Mouse (Mus musculus) embryonic facial prominence, embryonic 13.5 days (tissue): Measurements from ENCODE around the gene Nicn1. TPM values are rescaled to one million over a fixed set of nuclear protein-coding genes. Genes with fewer than 3 reads are reported as not detected.
"Not testable (repeated sequence)": the region's sequence is repeated elsewhere in the genome, so short reads cannot be mapped to it uniquely, and the experiment has no call there.

Experiments used
- ATAC-seq: fragments of 200-750 bp; cut with Nextera tagmentation; 2 replicates; pipeline ENCODE4 v1.8.0; 2017; ENCODE audit warnings: low read depth; ENCODE audit not compliant: insufficient number of reproducible peaks, insufficient read depth, low FRiP score, low TSS enrichment
- H3K27ac ChIP-seq: fragments of 300-500 bp; sonication (generic); 2 replicates; pipeline ENCODE4 v1.5.1; 2015; ENCODE audit warnings: moderate library complexity, mild to moderate bottlenecking, inconsistent platforms
- H3K27me3 ChIP-seq: fragments of 300-500 bp; sonication (generic); 2 replicates; pipeline ENCODE4 v1.6.1; 2015; ENCODE audit warnings: mild to moderate bottlenecking, inconsistent platforms
- H3K36me3 ChIP-seq: fragments of 300-500 bp; sonication (generic); 2 replicates; pipeline ENCODE4 v1.6.1; 2015; ENCODE audit warnings: mild to moderate bottlenecking, inconsistent platforms
- H3K4me1 ChIP-seq: fragments of 300-500 bp; sonication (generic); 2 replicates; pipeline ENCODE4 v1.6.1; 2015; ENCODE audit warnings: inconsistent platforms
- H3K4me2 ChIP-seq: fragments of 300-500 bp; sonication (generic); 2 replicates; pipeline ENCODE4 v1.6.1; 2015; ENCODE audit warnings: moderate library complexity, mild to moderate bottlenecking, inconsistent platforms
- H3K4me3 ChIP-seq: fragments of 300-500 bp; sonication (generic); 2 replicates; pipeline ENCODE4 v1.5.1; 2015; ENCODE audit warnings: mild to moderate bottlenecking, inconsistent platforms
- H3K9ac ChIP-seq: fragments of 300-500 bp; sonication (generic); 2 replicates; pipeline ENCODE4 v1.6.1; 2015; ENCODE audit warnings: mild to moderate bottlenecking, inconsistent platforms
- H3K9me3 ChIP-seq: fragments of 300-500 bp; sonication (generic); 2 replicates; pipeline ENCODE4 v1.6.1; 2016; ENCODE audit warnings: inconsistent platforms
- WGBS: fragments of 180-500 bp; shearing (Covaris S2); methylation state at CpG from one replicate; pipeline ENCODE4 v1.1.7; 2015; ENCODE audit warnings: mixed read lengths; 5-methylcytosine and 5-hydroxymethylcytosine counted together
- polyA plus RNA-seq: library from polyadenylated mRNA; unstranded; fragments of >200 nt; fragmentation: Nextera tagmentation; extraction: Ambion mirVana; gene quantifications from 2 replicates; pipeline ENCODE4 v1.2.1, GENCODE M21; 2015

Gene Nicn1
- polyA plus RNA-seq, 1 experiment from 2014 or later = 48.9 TPM

DNA sequence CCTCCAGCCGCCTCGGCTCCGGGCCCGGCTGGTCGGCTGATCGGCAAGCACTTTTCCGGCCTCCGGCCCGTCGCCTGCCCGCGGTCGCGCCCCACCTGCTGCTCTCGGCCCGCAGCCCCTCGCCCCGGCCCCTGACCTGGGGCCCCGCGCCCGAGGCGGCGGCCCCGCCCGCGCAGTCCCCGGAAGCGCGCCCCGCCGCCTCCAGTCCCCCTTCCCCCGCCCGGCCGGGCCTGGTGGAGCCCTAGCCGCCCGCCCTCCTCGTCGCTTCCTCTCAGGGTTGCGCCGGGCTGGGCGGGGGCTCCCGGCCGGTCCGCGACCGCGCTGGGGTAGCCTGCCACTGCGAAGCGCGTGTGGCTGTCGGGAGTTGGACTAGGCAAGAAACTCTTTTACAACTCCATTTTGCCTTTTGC lies 16.3 kb downstream of the Nicn1 start:
- Histone ChIP-seq H3K4me1 (peaks cover 27% of the 10 kb centered on the region), H3K4me2 (peak overlapping the region; percentile 86), H3K9ac (peak overlapping the region; percentile 98), H3K27ac (peak overlapping the region; percentile 100), H3K36me3 (peaks cover 26% of the 10 kb centered on the region), H3K4me3 (peak overlapping the region; percentile 94), H3K9me3 (no peaks in the 10 kb centered on the region), H3K27me3 (no peaks in the 10 kb centered on the region)
- ATAC-seq = peak; percentile 62
- 1% methylated on average over 48 of the region's 51 CpGs for WGBS

GRCm38 (mm10) chr9:108307021-108307807 lies 17.0 kb downstream of the Nicn1 start:
- WGBS = 18% methylated on average over 12 of the region's 12 CpGs
- Histone ChIP-seq H3K4me3 (peak overlapping the region; percentile 94), H3K36me3 (peaks cover 21% of the 10 kb centered on the region), H3K4me2 (peak overlapping the region; percentile 86), H3K4me1 (peaks cover 27% of the 10 kb centered on the region), H3K9ac (peak overlapping the region; percentile 98), H3K27me3 (no peaks in the 10 kb centered on the region), H3K27ac (peak overlapping the region; percentile 100), H3K9me3 (no peaks in the 10 kb centered on the region)
- ATAC-seq = no peak

DNA sequence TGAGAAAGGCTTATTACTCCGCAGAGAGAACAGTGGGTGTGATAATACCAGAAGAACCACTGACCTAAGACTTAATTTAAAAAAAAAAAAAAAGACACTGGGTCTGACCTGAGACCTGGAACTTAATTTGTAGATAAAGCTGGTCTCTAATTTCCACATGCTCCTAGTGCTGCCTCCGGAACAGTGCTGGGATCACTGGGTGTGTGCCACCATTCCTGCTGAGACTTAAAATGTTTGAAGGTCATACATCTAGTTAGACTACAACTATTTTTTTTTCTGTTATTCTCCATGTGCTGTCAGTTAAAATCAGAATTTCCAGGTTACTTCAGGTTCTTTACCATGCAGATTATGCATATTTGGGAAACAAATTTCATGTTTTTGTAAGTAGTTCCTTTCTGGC lies 17.9 kb downstream of the Nicn1 start:
- H3K4me3 ChIP-seq = peak overlapping the region; percentile 94
- H3K36me3 ChIP-seq = peaks cover 11% of the 10 kb centered on the region
- no peaks in the 10 kb centered on the region for H3K9me3 ChIP-seq
- no peak overlapping the region for H3K27ac ChIP-seq
- H3K27me3 ChIP-seq = no peaks in the 10 kb centered on the region
- WGBS = 55% methylated on average over 2 of the region's 2 CpGs
- no peak for ATAC-seq
- H3K4me2 ChIP-seq = peak overlapping the region; percentile 86
- H3K9ac ChIP-seq = peak overlapping the region; percentile 67
- H3K4me1 ChIP-seq = peaks cover 27% of the 10 kb centered on the region

- H3K4me2 ChIP-seq = no peak overlapping the region
- H3K9me3 ChIP-seq = no peaks in the 10 kb centered on the region
- 94% methylated on average over 3 of the region's 3 CpGs for WGBS
- H3K27me3 ChIP-seq = no peaks in the 10 kb centered on the region
- peaks cover 35% of the 10 kb centered on the region for H3K36me3 ChIP-seq
- H3K4me1 ChIP-seq = no peaks in the 10 kb centered on the region
- no peak overlapping the region for H3K4me3 ChIP-seq
- no peak for ATAC-seq
- H3K9ac ChIP-seq = no peak overlapping the region
- no peak overlapping the region for H3K27ac ChIP-seq
Observed at GRCm38 (mm10) chr9:108317572-108317971, 27.3 kb downstream of the Nicn1 start.

DNA sequence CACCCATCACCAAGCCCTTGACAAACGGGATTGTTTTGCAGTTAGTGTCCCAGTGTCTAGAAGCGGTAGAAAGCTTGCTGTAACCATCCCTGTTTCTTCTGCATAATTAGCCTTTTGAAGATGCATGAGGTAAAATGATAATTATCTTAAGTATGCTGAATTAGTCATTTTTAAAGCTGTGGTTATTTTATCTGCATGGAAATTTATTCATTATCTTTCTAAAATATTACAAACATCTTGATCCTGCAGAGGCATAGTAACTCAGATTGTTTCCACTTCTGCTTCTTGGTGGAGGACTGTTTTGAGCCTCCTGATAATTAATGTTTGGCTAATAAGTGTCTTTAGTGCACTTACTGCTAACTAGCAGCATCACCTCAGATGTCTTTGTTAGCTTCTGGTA lies 28.2 kb downstream of the Nicn1 start:
- peaks cover 38% of the 10 kb centered on the region for H3K36me3 ChIP-seq
- WGBS = 82% methylated on average over 2 of the region's 2 CpGs

DNA sequence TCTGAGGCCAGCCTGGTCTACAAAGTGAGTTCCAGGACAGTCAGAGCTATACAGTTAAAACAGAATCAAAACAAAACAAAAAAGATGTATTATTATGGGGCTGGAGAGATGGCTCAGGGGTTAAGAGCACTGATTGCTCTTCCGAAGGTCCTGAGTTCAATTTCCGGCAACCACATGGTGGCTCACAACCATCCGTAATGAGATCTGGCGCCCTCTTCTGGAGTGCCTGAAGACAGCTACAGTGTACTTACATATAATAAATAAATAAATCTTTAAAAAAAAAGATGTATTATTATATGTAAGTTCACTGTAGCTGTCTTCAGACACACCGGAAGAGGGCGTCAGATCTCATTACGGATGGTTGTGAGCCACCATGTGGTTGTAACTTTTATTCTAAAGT lies 31.8 kb downstream of the Nicn1 start:
- not testable (repeated sequence) for H3K9me3 ChIP-seq, H3K9ac ChIP-seq, H3K4me3 ChIP-seq, H3K27me3 ChIP-seq, H3K4me1 ChIP-seq, H3K27ac ChIP-seq, ATAC-seq, H3K4me2 ChIP-seq
- WGBS = 77% methylated on average over 7 of the region's 7 CpGs
- peaks cover 34% of the 10 kb centered on the region for H3K36me3 ChIP-seq

More for the DNA sequence above, 28.2 kb downstream of the Nicn1 start:
- ATAC-seq = no peak
- no peak overlapping the region for H3K4me2 ChIP-seq
- no peak overlapping the region for H3K9ac ChIP-seq
- no peaks in the 10 kb centered on the region for H3K4me1 ChIP-seq
- no peak overlapping the region for H3K27ac ChIP-seq
- no peaks in the 10 kb centered on the region for H3K27me3 ChIP-seq
- no peak overlapping the region for H3K4me3 ChIP-seq
- H3K9me3 ChIP-seq = no peaks in the 10 kb centered on the region

DNA sequence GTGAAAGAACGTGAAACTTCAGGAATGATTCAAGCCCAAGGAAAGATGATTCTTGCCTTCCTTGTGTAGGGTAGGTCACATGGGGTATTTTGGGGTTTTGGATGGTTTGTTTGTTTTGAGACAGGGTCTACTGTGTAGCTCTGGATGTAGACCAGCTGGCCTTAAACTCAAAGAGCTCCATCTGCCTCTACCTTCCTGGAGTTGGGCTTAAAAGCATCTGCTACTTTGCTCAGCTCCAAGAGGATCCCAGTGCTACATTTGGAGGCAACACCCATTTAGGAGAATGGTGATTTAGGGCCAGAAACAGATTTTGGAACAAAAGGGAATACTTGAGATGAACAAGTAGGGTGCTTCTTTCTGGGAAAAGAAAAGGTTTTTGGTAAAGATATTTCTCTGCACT lies 34.6 kb downstream of the Nicn1 start:
- Histone ChIP-seq H3K4me3 (no peak overlapping the region), H3K27ac (no peak overlapping the region), H3K4me1 (no peaks in the 10 kb centered on the region), H3K36me3 (peaks cover 46% of the 10 kb centered on the region), H3K27me3 (no peaks in the 10 kb centered on the region), H3K9ac (no peak overlapping the region), H3K4me2 (no peak overlapping the region), H3K9me3 (no peaks in the 10 kb centered on the region)
- 87% methylated on average over 1 of the region's 1 CpGs for WGBS
- ATAC-seq = no peak

DNA sequence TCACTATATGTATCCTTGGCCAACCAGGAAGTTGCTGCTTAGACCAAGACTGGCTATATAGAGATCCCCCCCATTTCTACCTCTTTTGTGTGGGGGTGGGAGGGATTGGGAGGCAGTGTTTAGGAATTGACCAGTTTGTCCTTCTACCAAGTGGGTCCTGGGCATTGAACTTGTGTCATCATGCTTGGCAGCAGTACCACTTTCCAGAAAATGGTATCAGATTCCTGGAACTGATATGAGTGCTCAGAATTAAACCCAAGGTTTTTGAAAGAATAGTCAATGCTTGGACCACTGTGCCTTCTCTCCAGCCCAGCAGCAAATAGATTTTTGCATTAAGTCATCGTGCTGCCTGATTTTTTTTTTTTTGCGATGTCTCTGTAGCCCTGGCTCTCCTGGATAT lies 35.6 kb downstream of the Nicn1 start:
- Histone ChIP-seq H3K27ac (no peak overlapping the region), H3K9me3 (no peaks in the 10 kb centered on the region), H3K4me3 (no peak overlapping the region), H3K9ac (no peak overlapping the region), H3K27me3 (no peaks in the 10 kb centered on the region), H3K36me3 (peaks cover 53% of the 10 kb centered on the region), H3K4me1 (no peaks in the 10 kb centered on the region), H3K4me2 (no peak overlapping the region)
- ATAC-seq = no peak
- 98% methylated on average over 2 of the region's 2 CpGs for WGBS

DNA sequence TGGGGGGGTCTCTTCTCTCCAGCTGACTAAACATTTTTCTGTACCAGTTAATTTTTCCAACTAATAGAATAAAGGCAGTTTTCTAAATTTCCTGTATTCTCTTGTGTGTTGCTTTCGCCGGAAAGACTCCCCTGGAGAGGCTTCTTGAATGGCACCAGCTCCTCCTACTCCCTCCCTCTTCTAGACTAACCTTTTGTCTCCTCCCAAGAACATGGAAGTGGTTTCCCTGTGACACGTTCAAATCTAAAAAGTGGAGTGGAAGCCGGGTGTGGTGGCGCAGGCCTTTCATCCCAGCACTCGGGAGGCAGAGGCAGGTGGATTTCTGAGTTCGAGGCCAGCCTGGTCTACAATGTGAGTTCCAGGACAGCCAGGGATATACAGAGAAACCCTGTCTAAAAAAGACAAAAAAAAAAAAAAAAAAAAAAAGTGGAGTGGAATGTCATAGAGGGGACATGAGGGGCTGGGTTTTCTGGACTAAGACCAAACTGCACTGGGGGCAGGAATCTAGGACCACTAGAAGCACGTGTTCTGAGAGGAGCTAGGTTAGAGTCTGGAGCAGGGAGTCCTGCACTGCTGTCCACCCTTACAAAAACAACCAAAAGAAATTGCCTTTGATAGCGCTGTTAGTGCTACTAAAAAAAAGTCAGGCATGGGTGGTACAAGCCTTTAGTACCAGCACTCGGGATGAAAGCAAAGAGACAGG lies 47.8 kb downstream of the Nicn1 start:
- peak overlapping the region; percentile 86 for H3K4me2 ChIP-seq

DNA sequence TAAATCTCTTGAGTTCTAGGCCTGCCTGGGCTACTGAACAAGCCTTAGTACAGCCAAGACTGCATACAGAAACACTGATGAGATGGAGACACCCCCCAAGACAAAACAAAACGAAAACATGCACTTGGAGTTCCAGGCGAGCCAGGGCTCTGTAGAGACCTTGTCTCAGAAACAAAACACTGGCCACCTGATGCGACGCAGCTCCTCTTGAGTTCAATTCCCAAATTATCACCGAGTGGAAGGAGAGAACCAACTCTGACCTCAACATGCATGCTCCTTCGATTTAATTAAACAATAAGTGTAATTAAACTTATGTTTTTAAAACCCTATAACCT lies 48.3 kb downstream of the Nicn1 start:
- WGBS = 14% methylated on average over 6 of the region's 6 CpGs
- ATAC-seq = no peak; the same call in 1 of the 2 replicates
- H3K27ac ChIP-seq = peak overlapping the region; percentile 98
- no peaks in the 10 kb centered on the region for H3K27me3 ChIP-seq
- H3K9me3 ChIP-seq = no peaks in the 10 kb centered on the region
- peak overlapping the region; percentile 94 for H3K9ac ChIP-seq
- H3K4me2 ChIP-seq = peak overlapping the region; percentile 86
- peaks cover 26% of the 10 kb centered on the region for H3K4me1 ChIP-seq
- peak overlapping the region; percentile 79 for H3K4me3 ChIP-seq
- peaks cover 36% of the 10 kb centered on the region for H3K36me3 ChIP-seq

More for the DNA sequence above, 47.8 kb downstream of the Nicn1 start:
- no peak for ATAC-seq
- Histone ChIP-seq H3K36me3 (peaks cover 41% of the 10 kb centered on the region), H3K4me3 (peak overlapping the region; percentile 79; the same call in 1 of the 2 replicates), H3K27me3 (no peaks in the 10 kb centered on the region), H3K27ac (peak overlapping the region; percentile 98), H3K9me3 (no peaks in the 10 kb centered on the region), H3K9ac (peak overlapping the region; percentile 94; the same call in 1 of the 2 replicates), H3K4me1 (peaks cover 26% of the 10 kb centered on the region)
- 64% methylated on average over 10 of the region's 10 CpGs for WGBS

DNA sequence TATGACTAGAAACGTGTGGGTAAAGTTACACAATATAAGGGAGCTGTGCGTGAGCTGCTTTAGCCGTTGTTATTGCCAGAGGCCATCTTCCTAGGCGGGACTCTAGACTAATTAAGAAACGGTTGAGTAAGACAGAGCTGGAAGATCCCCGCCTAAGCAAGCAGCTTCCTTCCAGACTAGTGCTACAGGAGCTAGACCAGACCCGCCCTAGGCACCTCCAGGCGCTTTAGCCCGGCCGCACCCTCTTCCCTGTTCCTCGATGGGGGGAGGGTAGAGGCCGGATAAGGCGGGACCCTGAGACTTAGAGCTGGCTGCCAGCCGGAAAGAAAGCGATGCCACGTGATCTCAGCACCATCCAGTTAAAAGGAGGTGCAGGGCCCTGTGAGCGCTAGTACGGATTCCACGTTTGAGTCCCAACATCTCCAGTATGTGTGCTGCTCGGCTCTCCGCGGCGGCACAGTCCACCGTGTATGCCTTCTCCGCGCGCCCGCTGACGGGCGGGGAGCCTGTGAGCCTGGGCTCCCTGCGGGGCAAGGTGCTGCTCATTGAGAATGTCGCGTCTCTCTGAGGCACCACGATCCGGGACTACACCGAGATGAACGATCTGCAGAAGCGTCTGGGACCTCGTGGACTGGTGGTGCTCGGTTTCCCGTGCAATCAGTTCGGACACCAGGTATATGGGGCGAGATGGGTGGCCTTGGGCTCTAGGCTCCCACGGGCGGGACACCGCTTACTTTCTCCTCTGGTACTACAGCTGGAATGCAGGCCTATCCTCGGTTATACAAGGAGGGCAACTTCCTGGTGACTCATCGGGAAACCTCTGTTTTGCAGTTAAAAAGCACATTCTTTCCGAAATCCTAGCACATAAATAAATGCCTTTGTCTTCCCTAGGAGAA lies 48.9 kb downstream of the Nicn1 start, which contains the start of gene Gpx1:
Gene Gpx1 (plus strand): TSS at position 18 of the 896 bp plus-strand sequence.
- ATAC-seq = peak; percentile 93
- WGBS = 0% methylated on average over 49 of the region's 49 CpGs
- H3K36me3 ChIP-seq = peaks cover 30% of the 10 kb centered on the region
- peak within 1 kb of the TSS; percentile 98 for H3K27ac ChIP-seq
- H3K4me1 ChIP-seq = peaks cover 26% of the 10 kb centered on the region
- peak within 1 kb of the TSS; percentile 94 for H3K9ac ChIP-seq
- peak within 1 kb of the TSS; percentile 86 for H3K4me2 ChIP-seq
- peak within 1 kb of the TSS; percentile 79 for H3K4me3 ChIP-seq
- H3K9me3 ChIP-seq = no peaks in the 10 kb centered on the region
- no peaks in the 10 kb centered on the region for H3K27me3 ChIP-seq
